Mouse (Mus musculus) kidney, postnatal 0 days (tissue): ENCODE measurements around the gene Fance. TPM values are rescaled to one million over a fixed set of nuclear protein-coding genes. Genes with fewer than 3 reads are reported as not detected.
"Not testable (repeated sequence)": the region's sequence is repeated elsewhere in the genome, so short reads cannot be mapped to it uniquely, and the experiment has no call there.

ENCODE experiments used
- ATAC-seq: fragments of 200-750 bp; cut with Nextera tagmentation; replicated peaks from 2 replicates; pipeline ENCODE4 v1.8.0; 2017; ENCODE audit warnings: low read depth, moderate number of reproducible peaks, moderate TSS enrichment, moderate library complexity; ENCODE audit not compliant: low FRiP score
- DNase-seq: peaks from one replicate; pipeline ENCODE4 v3.0.0-alpha.2; 2016; ENCODE audit warnings: low spot score
- H3K27ac ChIP-seq: fragments of 300-500 bp; sonication (generic); 2 replicates; pipeline ENCODE4 v1.5.1; 2014; ENCODE audit warnings: mild to moderate bottlenecking
- H3K27me3 ChIP-seq: fragments of 300-500 bp; sonication (generic); 2 replicates; pipeline ENCODE4 v1.6.1; 2014; ENCODE audit warnings: low read length, mixed read lengths; ENCODE audit not compliant: insufficient read depth
- H3K36me3 ChIP-seq: fragments of 300-500 bp; sonication (generic); 2 replicates; pipeline ENCODE4 v1.6.1; 2014; ENCODE audit warnings: low read length, mixed read lengths; ENCODE audit not compliant: insufficient read depth
- H3K4me1 ChIP-seq: fragments of 300-500 bp; sonication (generic); replicated peaks from 2 replicates; pipeline ENCODE4 v1.6.1; 2014; ENCODE audit warnings: antibody characterized with exemption, low read length, mixed read lengths; ENCODE audit not compliant: insufficient read depth
- H3K4me2 ChIP-seq: fragments of 300-500 bp; sonication (generic); 2 replicates; pipeline ENCODE4 v1.6.1; 2014; ENCODE audit warnings: mild to moderate bottlenecking, low read length, moderate library complexity, mixed read lengths
- H3K4me3 ChIP-seq: fragments of 300-500 bp; sonication (generic); replicated peaks from 2 replicates; pipeline ENCODE4 v1.5.1; 2014; ENCODE audit warnings: low read depth, low read length
- H3K9ac ChIP-seq: fragments of 300-500 bp; sonication (generic); 2 replicates; pipeline ENCODE4 v1.6.1; 2014; ENCODE audit warnings: low read depth, low read length
- H3K9me3 ChIP-seq: fragments of 300-500 bp; sonication (generic); replicated peaks from 2 replicates; pipeline ENCODE4 v1.6.1; 2016; ENCODE audit warnings: low read length, inconsistent platforms, mixed read lengths
- CTCF ChIP-seq: IDR thresholded peaks from 2 replicates; pipeline ENCODE4 v1.5.1; 2016; ENCODE audit warnings: antibody characterized with exemption, low read depth, mild to moderate bottlenecking, moderate library complexity
- WGBS: fragments of 180-500 bp; shearing (Covaris S2); extraction: QIAGEN DNeasy Blood & Tissue Kit; methylation state at CpG from one replicate; pipeline ENCODE4 v1.1.7; 2014; 5-methylcytosine and 5-hydroxymethylcytosine counted together
- polyA plus RNA-seq: library from polyadenylated mRNA; unstranded; fragments of >200 nt; fragmentation: Nextera tagmentation; extraction: Ambion mirVana; gene quantifications from 2 replicates; pipeline ENCODE4 v1.2.1, GENCODE M21; 2015

Gene Fance
- polyA plus RNA-seq, 1 experiment from 2014 or later, result 29.5 TPM

GRCm38 (mm10) chr17:28330232-28330546, 16.9 kb downstream of the Fance start:
- Histone ChIP-seq H3K9ac (peak overlapping the region; percentile 89; the same call in 1 of the 2 replicates), H3K27me3 (no peaks in the 10 kb centered on the region), H3K4me3 (peak overlapping the region; percentile 48), H3K9me3 (no peaks in the 10 kb centered on the region), H3K4me2 (peak overlapping the region; percentile 74), H3K4me1 (peaks cover 36% of the 10 kb centered on the region; the same call in 1 of the 2 replicates), H3K36me3 (peaks cover 27% of the 10 kb centered on the region), H3K27ac (peak overlapping the region; percentile 84)
- no peak for ATAC-seq
- 29% methylated on average over 2 of the region's 2 CpGs for WGBS
- no peak for DNase-seq
- TF ChIP-seq CTCF, result no peak

GRCm38 (mm10) chr17:28330590-28330989, 17.3 kb downstream of the Fance start:
- Histone ChIP-seq H3K4me1 (peaks cover 36% of the 10 kb centered on the region; the same call in 1 of the 2 replicates), H3K36me3 (peaks cover 30% of the 10 kb centered on the region)
- 50% methylated on average over 6 of the region's 8 CpGs for WGBS

DNA sequence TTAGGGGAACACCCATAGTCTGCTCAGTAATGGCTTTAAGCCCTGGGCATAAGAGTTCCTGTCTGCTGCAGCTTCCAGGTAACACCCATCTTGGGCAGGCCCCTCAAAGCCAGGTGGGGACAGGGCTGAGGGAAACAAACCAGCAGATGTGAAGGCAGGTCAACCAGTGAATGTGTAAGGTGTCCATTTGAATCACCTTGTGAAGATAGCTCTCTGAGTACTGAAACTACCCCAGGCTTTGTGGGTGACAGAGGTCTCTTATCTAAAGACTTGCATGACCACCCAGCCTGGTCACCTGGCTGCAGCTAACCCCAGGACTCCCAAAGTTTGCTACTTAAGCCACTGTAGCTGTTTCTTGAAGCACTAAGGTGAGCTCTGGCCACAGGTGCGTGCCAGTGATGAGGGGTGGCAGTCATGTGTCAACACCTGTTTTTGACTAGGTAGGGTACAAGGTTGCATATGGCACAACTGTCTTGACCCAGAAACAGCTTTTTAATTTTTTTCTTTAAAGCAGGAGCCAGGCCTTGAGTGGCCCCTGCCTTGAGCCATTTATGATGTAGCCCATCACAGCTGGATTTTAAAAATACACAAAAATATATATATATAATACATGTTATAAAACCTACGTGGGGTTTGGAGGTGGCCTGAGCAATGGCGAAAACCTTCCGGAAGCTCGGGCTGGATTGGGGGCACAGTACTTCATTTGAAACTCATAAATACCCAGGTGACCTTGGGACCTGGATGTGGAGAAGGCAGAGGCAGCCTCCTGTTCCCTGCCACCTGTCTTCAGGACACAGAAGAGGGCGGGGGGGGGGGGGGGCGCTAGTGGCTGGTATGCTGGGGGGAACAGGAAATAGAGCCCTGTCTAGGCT, 18.2 kb downstream of the Fance start:
- WGBS, result 34% methylated on average over 5 of the region's 7 CpGs
- H3K9ac ChIP-seq, result peak overlapping the region; percentile 15; the same call in 1 of the 2 replicates
- H3K4me3 ChIP-seq, result no peak overlapping the region
- H3K4me1 ChIP-seq, result peaks cover 36% of the 10 kb centered on the region; the same call in 1 of the 2 replicates
- H3K9me3 ChIP-seq, result no peaks in the 10 kb centered on the region
- no peak for TF ChIP-seq CTCF
- H3K36me3 ChIP-seq, result peaks cover 30% of the 10 kb centered on the region
- H3K4me2 ChIP-seq, result no peak overlapping the region
- no peaks in the 10 kb centered on the region for H3K27me3 ChIP-seq
- DNase-seq (no peak), ATAC-seq (no peak)
- H3K27ac ChIP-seq, result peak overlapping the region; percentile 31; the same call in 1 of the 2 replicates

More at GRCm38 (mm10) chr17:28330590-28330989, 17.3 kb downstream of the Fance start:
- H3K27ac ChIP-seq, H3K27me3 ChIP-seq, H3K9ac ChIP-seq, DNase-seq, H3K9me3 ChIP-seq, H3K4me3 ChIP-seq, ATAC-seq: not testable (repeated sequence)
- H3K4me2 ChIP-seq, result 0 out of 2 replicates have a peak overlapping the region, but pooled peaks have one; percentile 74

DNA sequence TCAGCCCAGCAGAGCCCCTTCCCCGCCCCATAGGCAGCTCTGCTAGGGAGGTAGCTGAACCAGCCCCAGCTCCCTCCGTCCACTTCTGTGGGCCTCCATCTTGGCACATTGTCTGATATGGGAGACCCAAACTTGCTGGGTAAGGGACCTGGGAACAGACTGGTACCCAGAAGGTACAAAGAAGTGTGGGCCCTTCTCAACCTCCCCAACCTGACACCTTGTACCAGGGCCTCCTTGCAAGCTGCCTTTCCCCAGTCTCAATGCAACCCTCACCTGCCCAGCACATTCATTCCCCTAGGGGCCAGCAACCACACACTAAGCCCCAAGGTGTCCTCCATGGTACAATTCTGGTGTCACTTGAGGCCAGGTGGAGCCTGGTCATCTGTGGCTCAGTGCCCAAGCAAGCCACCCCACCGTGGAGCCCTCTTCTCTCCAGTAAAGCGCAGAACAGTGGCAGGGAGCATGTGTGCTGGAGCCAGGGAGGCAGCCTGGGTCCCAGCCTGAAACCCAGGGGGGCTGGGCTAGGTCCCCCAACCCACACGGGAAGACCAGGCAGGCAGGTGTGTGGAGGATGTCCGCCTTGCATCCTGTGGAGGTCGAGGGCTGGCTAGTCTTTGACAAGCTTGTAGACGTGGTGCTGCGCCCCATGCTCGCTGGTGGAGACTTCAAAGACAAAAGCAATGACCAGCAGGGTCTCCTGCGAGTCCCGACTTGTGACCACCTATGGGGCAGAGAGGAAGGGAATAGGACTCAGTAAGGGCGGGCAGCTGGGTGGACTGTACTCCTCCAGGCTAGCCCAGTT, 19.0 kb downstream of the Fance start:
- TF ChIP-seq CTCF, result peak; percentile 51
- Histone ChIP-seq H3K9me3 (no peaks in the 10 kb centered on the region), H3K27me3 (no peaks in the 10 kb centered on the region), H3K4me3 (no peak overlapping the region), H3K9ac (peak overlapping the region; percentile 15; the same call in 1 of the 2 replicates), H3K4me1 (peaks cover 34% of the 10 kb centered on the region; the same call in 1 of the 2 replicates), H3K27ac (peak overlapping the region; percentile 44; the same call in 1 of the 2 replicates), H3K4me2 (no peak overlapping the region), H3K36me3 (peaks cover 32% of the 10 kb centered on the region)
- 51% methylated on average over 13 of the region's 13 CpGs for WGBS
- DNase-seq (no peak), ATAC-seq (no peak)

DNA sequence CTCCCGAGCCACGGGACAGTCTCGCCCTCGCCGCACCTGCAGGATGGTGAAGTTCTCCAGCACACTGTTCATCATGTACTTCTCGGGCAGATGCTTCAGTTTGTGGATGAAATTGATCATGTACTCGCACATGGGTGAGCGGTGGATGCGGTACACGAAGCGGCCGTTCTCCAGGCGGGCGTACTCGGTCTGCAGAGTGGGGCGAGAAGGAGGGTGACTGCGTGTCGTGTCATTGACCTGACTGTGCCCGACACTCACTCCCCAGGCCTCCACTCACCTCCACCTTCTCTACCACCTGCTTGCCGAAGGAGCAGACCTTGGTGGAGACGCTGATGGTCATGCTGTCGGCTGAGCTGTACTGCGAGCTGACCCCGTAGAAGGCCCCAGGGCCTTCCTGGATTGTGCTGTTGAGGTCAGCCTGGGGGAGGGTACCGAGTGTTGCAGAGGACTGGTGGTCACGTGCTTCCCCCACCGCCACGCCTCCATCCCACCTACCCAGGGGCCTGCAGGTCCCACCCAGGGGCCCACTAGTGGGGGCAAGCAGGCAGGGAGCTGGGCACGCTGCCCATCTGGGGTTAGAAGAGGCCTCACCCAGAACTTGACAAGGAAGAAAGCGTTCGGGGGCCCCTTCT, 19.7 kb downstream of the Fance start:
- DNase-seq, result peak; percentile 40
- TF ChIP-seq CTCF, result no peak
- 0 out of 2 replicates have a peak overlapping the region, but pooled peaks have one; percentile 23 for H3K9ac ChIP-seq
- H3K4me1 ChIP-seq, result peaks cover 27% of the 10 kb centered on the region; the same call in 1 of the 2 replicates
- ATAC-seq, result peak; percentile 10; the same call in 1 of the 2 replicates
- no peaks in the 10 kb centered on the region for H3K27me3 ChIP-seq
- 37% methylated on average over 31 of the region's 31 CpGs for WGBS
- H3K27ac ChIP-seq, result peak overlapping the region; percentile 44; the same call in 1 of the 2 replicates
- H3K4me2 ChIP-seq, result no peak overlapping the region
- H3K4me3 ChIP-seq, result no peak overlapping the region
- no peaks in the 10 kb centered on the region for H3K9me3 ChIP-seq
- H3K36me3 ChIP-seq, result peaks cover 37% of the 10 kb centered on the region

DNA sequence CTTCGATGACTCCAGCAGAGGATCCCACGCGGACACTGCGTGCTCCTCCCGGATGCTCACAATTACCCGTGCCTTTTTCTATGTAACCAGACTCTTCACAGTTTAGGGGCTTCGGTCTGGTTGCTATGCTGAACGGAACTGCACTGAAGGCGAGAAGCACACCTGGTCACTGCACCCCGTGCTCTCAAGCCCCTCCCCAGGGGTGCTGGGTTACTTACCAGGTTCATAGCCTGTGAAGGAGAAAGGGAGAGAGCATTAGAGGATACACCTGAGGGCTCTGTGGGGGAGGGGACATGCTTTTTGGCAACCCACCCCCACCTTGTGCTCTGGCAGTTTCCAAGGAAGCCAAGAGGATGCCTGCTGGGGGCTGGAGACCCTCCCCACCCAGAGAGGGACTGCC, 21.9 kb downstream of the Fance start:
- Histone ChIP-seq H3K27me3 (no peaks in the 10 kb centered on the region), H3K9me3 (no peaks in the 10 kb centered on the region), H3K36me3 (peaks cover 36% of the 10 kb centered on the region), H3K4me2 (no peak overlapping the region), H3K27ac (no peak overlapping the region), H3K4me3 (no peak overlapping the region), H3K4me1 (peaks cover 17% of the 10 kb centered on the region; the same call in 1 of the 2 replicates), H3K9ac (no peak overlapping the region)
- ATAC-seq, result no peak
- no peak for TF ChIP-seq CTCF
- DNase-seq, result no peak
- WGBS, result 50% methylated on average over 10 of the region's 10 CpGs
